Mouse (Mus musculus) intestine, embryonic 14.5 days (tissue): ENCODE measurements around the gene Sec14l4. TPM values are rescaled to one million over a fixed set of nuclear protein-coding genes. Genes with fewer than 3 reads are reported as not detected.
A peak's percentile ranks its signal among the peaks of the same experiment; 100 is the strongest.

Experiments
- ATAC-seq: fragments of 200-750 bp; cut with Nextera tagmentation; replicated peaks from 2 replicates; pipeline ENCODE4 v1.8.0; 2017; ENCODE audit warnings: low read depth, moderate number of reproducible peaks, moderate TSS enrichment, moderate library complexity; ENCODE audit not compliant: low FRiP score, low TSS enrichment
- DNase-seq: peaks from one replicate; pipeline ENCODE4 v3.0.0-alpha.2; 2018; ENCODE audit warnings: low spot score
- H3K27ac ChIP-seq: fragments of 300-500 bp; sonication (generic); 2 replicates; pipeline ENCODE4 v1.5.1; 2014; ENCODE audit warnings: low read depth, mild to moderate bottlenecking, control low read depth
- H3K27me3 ChIP-seq: fragments of 300-500 bp; sonication (generic); replicated peaks from 2 replicates; pipeline ENCODE4 v1.6.1; 2014; ENCODE audit warnings: low read length, control low read depth; ENCODE audit not compliant: control insufficient read depth, insufficient read depth
- H3K36me3 ChIP-seq: fragments of 300-500 bp; sonication (generic); 2 replicates; pipeline ENCODE4 v1.6.1; 2014; ENCODE audit warnings: low read length, control low read depth; ENCODE audit not compliant: control insufficient read depth, insufficient read depth
- H3K4me1 ChIP-seq: fragments of 300-500 bp; sonication (generic); replicated peaks from 2 replicates; pipeline ENCODE4 v1.6.1; 2014; ENCODE audit warnings: low read length, control low read depth, mixed read lengths; ENCODE audit not compliant: control insufficient read depth, insufficient read depth
- H3K4me2 ChIP-seq: fragments of 300-500 bp; sonication (generic); 2 replicates; pipeline ENCODE4 v1.6.1; 2014; ENCODE audit warnings: low read length
- H3K4me3 ChIP-seq: fragments of 300-500 bp; sonication (generic); 2 replicates; pipeline ENCODE4 v1.5.1; 2014; ENCODE audit warnings: low read depth, low read length, control low read depth, mixed read lengths
- H3K9ac ChIP-seq: fragments of 300-500 bp; sonication (generic); 2 replicates; pipeline ENCODE4 v1.6.1; 2014; ENCODE audit warnings: mild to moderate bottlenecking, low read length
- H3K9me3 ChIP-seq: fragments of 300-500 bp; sonication (generic); 2 replicates; pipeline ENCODE4 v1.6.1; 2016; ENCODE audit warnings: low read length, control low read depth; ENCODE audit not compliant: control insufficient read depth
- WGBS: fragments of 180-500 bp; shearing (Covaris S2); extraction: QIAGEN DNeasy Blood & Tissue Kit; methylation state at CpG from one replicate; pipeline ENCODE4 v1.1.7; 2014; 5-methylcytosine and 5-hydroxymethylcytosine counted together
- polyA plus RNA-seq: library from polyadenylated mRNA; unstranded; fragments of >200 nt; fragmentation: Nextera tagmentation; extraction: Ambion mirVana; gene quantifications from 2 replicates; pipeline ENCODE4 v1.2.1, GENCODE M21; 2014

Gene Sec14l4
- 0.05 and 0.38 TPM in 2 replicates for polyA plus RNA-seq

DNA sequence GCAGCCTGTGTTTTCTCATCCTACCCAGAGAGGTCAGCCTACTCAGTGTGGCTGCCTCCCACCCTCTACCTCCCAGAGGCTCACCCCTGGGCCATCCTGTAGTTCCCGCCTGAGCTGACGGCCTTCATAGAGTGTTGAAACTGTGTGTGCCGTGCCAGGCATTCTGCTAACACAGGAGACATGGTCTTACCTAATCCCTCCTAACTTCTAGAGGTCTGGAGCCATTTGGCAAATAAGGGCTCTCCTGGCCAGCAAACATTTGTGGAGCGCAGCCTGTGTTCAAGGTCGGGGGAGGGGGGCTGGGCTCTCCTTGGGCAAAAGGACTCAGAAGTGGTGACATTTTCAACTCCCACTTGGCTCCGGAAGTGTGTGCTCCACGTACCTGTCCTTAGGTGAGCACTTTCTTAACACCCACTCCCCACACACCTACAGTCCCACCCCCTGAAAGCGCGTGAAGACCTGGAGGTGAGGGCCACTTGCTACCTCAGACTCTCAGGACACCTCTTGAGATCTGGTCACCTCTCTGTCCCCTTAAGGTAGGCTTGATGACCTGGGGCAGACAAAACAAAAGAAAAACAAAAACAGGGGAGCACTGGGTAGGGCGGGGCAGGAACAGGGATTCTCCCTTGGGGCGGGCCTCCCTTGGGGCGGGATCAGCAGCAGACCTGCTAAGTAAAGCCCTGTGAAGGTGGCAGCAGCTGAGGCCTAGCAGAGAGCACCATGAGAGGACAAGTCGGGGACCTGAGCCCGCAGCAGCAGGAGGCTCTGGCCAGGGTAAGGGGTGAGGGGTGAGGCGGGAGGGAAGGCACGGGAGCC lies at the start of gene Sec14l4:
TSS of gene Sec14l4 (plus strand) at position 337 of the 816 bp plus-strand sequence.
- 31% methylated on average over 16 of the region's 16 CpGs for WGBS
- no peak for DNase-seq

GRCm38 (mm10) chr11:3981536-3981935 lies 49.7 kb upstream of the Sec14l4 start:
- 65% methylated on average over 6 of the region's 6 CpGs for WGBS
- peaks cover 23% of the 10 kb centered on the region for H3K27me3 ChIP-seq
- no peaks in the 10 kb centered on the region for H3K4me1 ChIP-seq
- no peak overlapping the region for H3K9ac ChIP-seq
- H3K36me3 ChIP-seq = peaks cover 43% of the 10 kb centered on the region
- ATAC-seq (no peak), DNase-seq (no peak)
- H3K9me3 ChIP-seq = no peaks in the 10 kb centered on the region
- H3K4me2 ChIP-seq = 0 out of 2 replicates have a peak overlapping the region, but pooled peaks have one; percentile 4
- no peak overlapping the region for H3K27ac ChIP-seq
- H3K4me3 ChIP-seq = no peak overlapping the region

More for the DNA sequence above, at the start of gene Sec14l4:
- ATAC-seq = 0 out of 2 replicates have a peak, but pooled peaks have one; percentile 15
- H3K27me3 ChIP-seq = 0 out of 2 replicates have a peak, but pooled peaks cover 14% of the 10 kb centered on the region
- H3K4me3 ChIP-seq = no peak within 1 kb of the TSS
- H3K27ac ChIP-seq = no peak within 1 kb of the TSS
- H3K36me3 ChIP-seq = no peaks in the 10 kb centered on the region
- H3K4me2 ChIP-seq = no peak within 1 kb of the TSS
- H3K4me1 ChIP-seq = no peaks in the 10 kb centered on the region
- no peaks in the 10 kb centered on the region for H3K9me3 ChIP-seq
- no peak within 1 kb of the TSS for H3K9ac ChIP-seq

DNA sequence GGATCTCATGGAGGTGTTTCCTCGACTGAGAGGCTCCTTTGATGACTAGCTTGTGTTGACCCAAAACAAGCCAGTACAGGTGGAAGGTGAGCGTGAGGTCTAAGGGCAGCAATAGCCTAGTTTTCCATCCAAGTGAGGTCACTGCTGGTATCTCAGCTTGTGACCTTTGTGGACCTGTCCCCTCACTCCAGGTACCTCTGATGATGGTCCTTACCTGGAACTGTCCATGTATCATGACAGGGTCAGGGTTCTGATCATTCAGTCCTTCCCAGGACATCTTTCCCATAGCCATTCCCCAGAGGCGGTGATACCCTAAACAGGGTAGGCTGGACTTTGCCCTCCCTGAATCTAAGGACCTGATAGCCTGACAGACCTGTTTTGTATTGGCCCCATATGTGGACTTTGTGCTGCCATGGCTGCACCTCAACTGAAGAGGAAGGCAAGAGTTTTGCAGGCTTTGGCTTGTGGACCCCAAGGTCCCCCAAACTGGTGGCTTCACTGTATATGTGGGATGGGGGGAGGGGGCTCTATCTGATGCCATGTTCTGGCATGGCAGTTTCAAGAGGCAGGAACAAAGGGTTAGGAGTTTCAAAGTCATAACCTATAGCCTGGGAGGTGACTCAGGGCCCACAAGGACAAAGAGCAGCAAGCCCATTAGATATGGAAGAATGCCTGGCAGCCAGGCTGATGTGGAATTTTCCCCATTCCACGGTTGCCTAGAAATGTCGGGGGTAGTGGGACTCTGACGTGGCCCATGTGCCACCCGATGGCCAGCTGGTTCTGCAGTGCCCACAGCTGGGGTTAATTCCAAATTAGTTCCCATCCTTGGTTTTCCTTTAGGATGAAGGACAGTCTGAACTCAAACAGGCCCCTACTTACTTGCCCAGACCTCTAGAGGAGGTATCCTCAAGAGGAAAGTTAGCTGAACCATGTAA lies 48.7 kb upstream of the Sec14l4 start:
- no peaks in the 10 kb centered on the region for H3K4me1 ChIP-seq
- DNase-seq (peak; percentile 65), ATAC-seq (no peak; the same call in 1 of the 2 replicates)
- peak overlapping the region; percentile 57 for H3K27ac ChIP-seq
- peak overlapping the region; percentile 41; the same call in 1 of the 2 replicates for H3K4me3 ChIP-seq
- WGBS = 58% methylated on average over 7 of the region's 7 CpGs
- no peaks in the 10 kb centered on the region for H3K9me3 ChIP-seq
- peaks cover 33% of the 10 kb centered on the region for H3K36me3 ChIP-seq
- no peak overlapping the region for H3K9ac ChIP-seq
- H3K27me3 ChIP-seq = peaks cover 23% of the 10 kb centered on the region
- peak overlapping the region; percentile 52 for H3K4me2 ChIP-seq

GRCm38 (mm10) chr11:3983291-3983862 lies 47.9 kb upstream of the Sec14l4 start, which contains the start of gene Gal3st1:
Gal3st1 (plus strand) TSS chr11:3983636.
- 0% methylated on average over 22 of the region's 37 CpGs for WGBS
- Histone ChIP-seq H3K27me3 (peaks cover 23% of the 10 kb centered on the region), H3K27ac (peak within 1 kb of the TSS; percentile 57), H3K9me3 (no peaks in the 10 kb centered on the region), H3K4me2 (peak within 1 kb of the TSS; percentile 52), H3K4me3 (peak within 1 kb of the TSS; percentile 41), H3K9ac (peak within 1 kb of the TSS; percentile 44), H3K4me1 (no peaks in the 10 kb centered on the region), H3K36me3 (peaks cover 25% of the 10 kb centered on the region)
- DNase-seq (peak; percentile 78), ATAC-seq (peak; percentile 74)

DNA sequence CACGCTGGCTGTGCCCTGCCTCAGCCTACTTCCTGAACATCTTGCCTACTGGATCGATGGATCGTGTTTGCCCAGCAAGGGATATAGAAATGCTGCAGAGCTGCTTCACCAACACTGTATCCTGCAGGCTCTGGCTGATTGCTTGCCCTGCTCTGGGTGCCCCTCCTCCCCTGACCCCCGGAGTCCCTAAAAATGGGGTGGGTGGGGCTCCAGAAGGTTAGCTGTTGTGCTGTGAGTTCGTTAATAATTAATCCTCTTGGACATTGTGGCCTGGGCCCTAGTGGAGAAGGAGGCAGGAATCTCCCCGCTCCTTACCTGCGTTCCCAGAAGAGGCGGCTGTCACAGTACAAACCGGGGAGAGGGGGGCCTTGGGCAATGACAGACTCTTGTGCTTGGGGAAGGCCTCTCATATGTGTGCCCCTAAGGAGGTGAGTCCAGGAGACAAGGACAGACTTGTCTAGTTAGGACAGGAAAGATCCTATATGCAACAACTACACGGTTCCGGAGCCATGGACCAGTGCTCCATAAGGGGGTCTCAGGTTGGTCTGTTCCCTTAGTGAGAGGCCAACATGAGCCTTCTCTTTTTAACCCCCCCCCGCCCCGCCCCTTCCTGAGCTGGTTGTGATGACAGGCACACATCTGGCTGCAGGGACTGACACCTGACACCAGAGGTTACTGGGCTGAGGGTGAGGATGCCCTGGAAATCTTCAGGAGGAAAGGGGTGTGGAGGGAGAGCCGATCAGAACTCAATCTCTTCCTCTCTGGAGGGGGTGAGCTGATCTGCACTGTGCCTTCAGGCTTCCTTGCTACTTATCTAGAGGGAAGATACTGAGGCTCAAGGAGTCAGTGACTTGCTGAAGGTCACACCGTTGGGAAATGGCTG lies 47.2 kb upstream of the Sec14l4 start:
- ATAC-seq = peak; percentile 71
- H3K4me2 ChIP-seq = peak overlapping the region; percentile 52
- no peak for DNase-seq
- peaks cover 18% of the 10 kb centered on the region for H3K36me3 ChIP-seq
- H3K4me3 ChIP-seq = peak overlapping the region; percentile 41
- H3K27ac ChIP-seq = peak overlapping the region; percentile 54; the same call in 1 of the 2 replicates
- WGBS = 9% methylated on average over 15 of the region's 15 CpGs
- no peaks in the 10 kb centered on the region for H3K9me3 ChIP-seq
- H3K9ac ChIP-seq = peak overlapping the region; percentile 44
- no peaks in the 10 kb centered on the region for H3K4me1 ChIP-seq
- H3K27me3 ChIP-seq = peaks cover 23% of the 10 kb centered on the region

- no peak overlapping the region for H3K27ac ChIP-seq
- H3K36me3 ChIP-seq = no peaks in the 10 kb centered on the region
- no peak overlapping the region for H3K4me2 ChIP-seq
- no peak overlapping the region for H3K9ac ChIP-seq
- DNase-seq (no peak), ATAC-seq (no peak)
- WGBS = 63% methylated on average over 3 of the region's 3 CpGs
- H3K27me3 ChIP-seq = 0 out of 2 replicates have a peak, but pooled peaks cover 4% of the 10 kb centered on the region
- H3K9me3 ChIP-seq = no peaks in the 10 kb centered on the region
- H3K4me1 ChIP-seq = no peaks in the 10 kb centered on the region
- no peak overlapping the region for H3K4me3 ChIP-seq
Observed at GRCm38 (mm10) chr11:3989748-3990147, 41.5 kb upstream of the Sec14l4 start.

GRCm38 (mm10) chr11:3993132-3993531 lies 38.1 kb upstream of the Sec14l4 start:
- Histone ChIP-seq H3K9me3 (no peaks in the 10 kb centered on the region), H3K4me2 (no peak overlapping the region), H3K9ac (no peak overlapping the region), H3K4me1 (no peaks in the 10 kb centered on the region; the same call in 1 of the 2 replicates), H3K27ac (no peak overlapping the region), H3K27me3 (peaks cover 16% of the 10 kb centered on the region), H3K36me3 (no peaks in the 10 kb centered on the region), H3K4me3 (no peak overlapping the region)
- ATAC-seq (no peak), DNase-seq (no peak)
- WGBS = 78% methylated on average over 6 of the region's 6 CpGs
